Mouse (Mus musculus) T-cell, adult 2 months (primary cell): Measurements from ENCODE around the gene Exoc4.

Experiments used
- DNase-seq: peaks from one replicate; pipeline ENCODE4 v3.0.0; 2022; ENCODE audit warnings: low spot score

Exoc4 gene

DNA sequence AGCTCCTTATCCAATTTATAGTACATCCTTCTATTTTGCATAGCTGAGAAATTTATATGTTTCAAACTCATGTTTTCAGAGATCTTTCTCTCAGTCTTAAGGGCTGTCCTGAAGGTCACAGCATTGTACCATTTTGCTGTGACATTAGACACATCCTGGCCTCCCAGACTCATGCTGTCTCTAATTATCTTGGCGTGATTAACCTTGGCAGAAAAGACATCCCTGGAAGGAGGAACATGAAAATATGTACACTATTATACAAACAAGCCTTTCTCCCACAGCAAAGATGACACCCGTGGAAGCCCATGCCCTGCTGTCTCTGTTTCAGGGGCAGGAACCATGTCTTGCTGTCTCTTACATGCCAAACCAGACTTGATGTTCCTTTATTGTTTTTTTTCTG lies 59.8 kb downstream of the Exoc4 start:
- no peak for DNase-seq

DNA sequence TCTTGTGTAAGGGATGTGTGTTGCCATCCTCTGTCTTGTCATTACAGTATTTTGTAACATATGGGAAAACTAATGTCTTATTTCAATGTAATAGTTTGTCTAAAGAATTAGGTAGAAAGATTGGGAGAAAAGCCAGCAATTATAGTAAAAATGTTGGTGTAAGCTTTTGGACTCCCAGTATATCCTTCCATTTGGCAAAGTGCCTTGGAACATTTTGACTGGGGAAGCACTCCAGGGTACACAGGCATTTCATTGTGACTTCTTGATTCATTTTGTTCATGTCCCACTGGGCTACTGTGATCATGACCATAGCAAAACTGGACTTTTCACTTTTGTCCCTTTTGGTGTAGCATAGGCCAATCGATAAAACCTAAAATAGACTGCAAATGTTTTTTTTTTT lies 61.6 kb downstream of the Exoc4 start:
- no peak for DNase-seq

GRCm38 (mm10) chr6:33322849-33323248 lies 74.0 kb downstream of the Exoc4 start:
- no peak for DNase-seq

DNA sequence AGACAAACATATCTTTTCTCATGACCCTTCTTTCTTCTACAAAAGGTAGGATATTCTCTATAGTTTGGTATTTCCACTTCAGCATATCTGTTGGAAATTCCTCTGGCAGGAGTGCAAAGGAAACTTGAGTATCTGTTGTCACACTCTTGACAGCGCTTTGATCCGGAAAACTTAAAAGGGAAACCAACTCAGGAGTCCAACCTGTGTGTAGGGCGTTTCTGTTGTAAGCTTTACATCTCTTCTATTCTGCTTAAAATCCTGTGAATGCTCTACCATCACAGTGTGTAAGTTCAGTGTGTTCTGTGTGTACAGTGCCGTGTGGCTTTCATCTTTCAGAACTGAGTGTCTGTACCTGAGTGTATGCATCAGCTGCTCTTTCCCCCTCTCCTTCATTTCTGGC lies 74.5 kb downstream of the Exoc4 start:
- no peak for DNase-seq

- no peak for DNase-seq
Measured at GRCm38 (mm10) chr6:33328326-33328725, 79.4 kb downstream of the Exoc4 start.

GRCm38 (mm10) chr6:33347088-33347775 lies 98.3 kb downstream of the Exoc4 start:
- DNase-seq: no peak

DNA sequence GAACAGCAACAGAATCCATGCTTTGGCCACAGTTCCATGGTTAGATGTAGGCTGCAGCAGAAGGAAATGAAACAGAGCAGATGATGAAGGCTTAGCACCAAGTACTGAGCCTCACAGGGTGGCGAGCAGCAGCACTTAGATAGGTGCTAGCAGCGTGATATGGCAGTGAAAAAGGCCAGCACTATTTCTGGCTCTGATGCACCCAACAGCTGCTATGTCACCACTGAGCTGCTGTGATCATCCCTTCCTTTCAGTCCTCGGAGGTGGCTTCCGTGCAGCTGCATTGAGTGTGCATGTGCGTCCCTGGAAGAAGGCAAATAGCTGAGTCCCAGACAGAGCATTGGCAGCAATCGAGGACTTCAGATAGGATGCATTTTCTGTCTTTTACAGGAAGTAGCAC lies 112.7 kb downstream of the Exoc4 start:
- no peak for DNase-seq

DNA sequence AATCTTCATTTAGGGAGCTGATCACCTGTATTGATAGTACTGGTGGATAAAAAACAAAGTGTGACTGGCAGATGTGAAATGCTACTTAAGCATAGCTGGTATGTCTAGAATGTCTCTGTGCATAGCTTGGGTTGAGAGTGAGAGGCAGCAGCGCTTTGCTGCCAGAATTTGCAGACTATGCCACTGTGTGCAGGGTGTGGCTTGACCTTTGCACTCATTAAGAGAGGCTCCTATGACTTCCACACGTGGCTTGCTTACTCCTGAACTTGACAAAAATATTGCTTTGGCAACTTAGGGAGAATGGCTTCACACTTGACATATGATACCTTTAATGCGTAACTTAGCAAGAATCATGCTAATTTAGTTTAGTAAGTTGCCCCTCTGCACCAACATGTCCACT lies 131.6 kb downstream of the Exoc4 start:
- no peak for DNase-seq

DNA sequence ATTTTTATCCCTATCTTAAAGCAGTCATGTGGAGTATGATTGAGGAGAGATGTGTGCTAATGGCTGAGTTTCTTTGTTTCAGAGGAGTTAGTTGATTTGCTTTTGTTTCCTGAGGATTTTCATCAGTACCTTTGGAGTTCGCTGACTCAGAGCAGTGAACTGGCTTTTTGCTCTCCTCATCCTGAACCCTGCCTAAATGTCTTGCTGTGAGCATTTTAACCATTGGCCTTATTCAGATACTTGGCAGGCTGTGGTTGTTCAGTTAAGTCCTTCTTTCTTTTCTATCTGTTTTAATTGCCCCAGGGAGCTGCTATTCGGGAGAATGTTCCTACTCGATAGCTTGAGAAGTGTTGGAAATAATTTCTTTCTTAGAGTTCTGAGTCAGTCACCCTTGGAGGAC lies 133.3 kb downstream of the Exoc4 start:
- no peak for DNase-seq

DNA sequence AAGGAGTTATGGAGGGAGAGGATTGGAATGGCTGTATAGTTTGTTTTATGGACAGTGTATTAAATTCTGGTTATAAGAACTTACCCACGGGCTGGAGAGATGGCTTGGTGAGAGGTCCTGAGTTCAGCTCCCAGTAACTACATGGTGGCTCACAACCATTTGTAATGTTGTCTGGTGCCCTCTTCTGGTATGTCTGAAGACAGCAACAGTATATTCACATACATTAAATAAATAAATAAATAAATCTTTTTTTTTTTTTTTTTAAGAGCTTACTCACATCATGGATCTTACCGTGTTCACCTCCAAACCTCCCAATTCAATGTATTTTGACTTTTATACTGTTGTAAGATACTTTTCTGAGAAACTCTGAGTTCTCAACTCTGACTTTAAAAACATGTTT lies 143.1 kb downstream of the Exoc4 start:
- DNase-seq: no peak

GRCm38 (mm10) chr6:33399491-33399890 lies 150.6 kb downstream of the Exoc4 start:
- no peak for DNase-seq

DNA sequence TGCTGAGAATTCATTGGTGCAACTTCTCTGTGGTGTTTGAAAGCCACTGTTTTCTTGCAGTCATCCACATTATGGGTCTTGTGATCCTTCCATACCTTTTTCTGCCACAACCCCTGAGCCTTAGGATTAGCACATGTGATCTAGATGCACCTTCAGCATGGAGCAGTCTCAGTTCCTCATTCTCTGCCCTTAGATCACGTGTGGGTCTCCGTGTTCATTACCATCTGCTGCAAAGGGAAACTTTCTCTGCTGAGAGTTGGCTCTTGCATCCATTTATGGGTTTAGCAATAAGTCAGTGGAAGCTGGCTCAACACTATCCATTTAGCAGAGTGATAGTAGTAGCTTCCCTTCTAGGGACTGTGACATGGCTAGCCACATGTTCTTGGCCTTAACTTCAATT lies 152.3 kb downstream of the Exoc4 start:
- DNase-seq: no peak

DNA sequence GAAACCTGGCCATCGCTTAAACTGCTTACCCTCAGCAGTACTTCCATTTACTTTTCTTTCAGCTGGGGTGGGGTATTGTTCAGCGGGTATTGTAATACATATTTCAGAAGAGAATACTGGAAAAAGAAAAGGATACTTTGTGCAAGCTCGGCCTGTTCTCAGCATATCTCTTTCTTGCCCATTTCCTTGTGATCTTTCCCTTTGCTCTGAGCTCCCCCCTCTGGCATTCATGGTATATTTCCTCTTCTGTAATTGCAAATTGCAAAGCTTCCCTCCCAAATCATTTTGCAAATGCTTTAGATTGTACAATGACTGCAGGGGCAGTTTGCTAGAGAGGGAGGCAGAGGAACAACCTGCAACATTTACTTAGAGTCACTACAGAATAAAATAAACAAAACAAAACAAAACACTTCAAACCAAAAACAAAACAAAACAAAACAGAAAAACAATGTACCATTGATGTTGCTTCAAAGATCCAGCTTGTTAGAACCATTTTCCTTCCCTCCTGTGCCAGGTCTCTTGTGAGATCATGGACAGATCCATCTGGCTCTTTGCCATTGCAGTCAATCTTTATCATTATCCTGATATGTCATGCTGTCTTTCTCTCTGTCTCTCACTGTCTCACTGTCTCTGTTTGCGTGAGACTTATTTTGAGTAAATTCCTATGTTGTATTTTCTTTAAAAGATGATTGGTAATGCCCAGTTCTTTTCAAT lies 156.8 kb downstream of the Exoc4 start:
- DNase-seq: no peak

- DNase-seq: no peak
Measured at GRCm38 (mm10) chr6:33409586-33409985, 160.7 kb downstream of the Exoc4 start.

- DNase-seq: no peak
Measured at GRCm38 (mm10) chr6:33425007-33425406, 176.1 kb downstream of the Exoc4 start.

- DNase-seq: no peak
Measured at GRCm38 (mm10) chr6:33431207-33431787, 182.4 kb downstream of the Exoc4 start.

- DNase-seq: no peak
Measured at GRCm38 (mm10) chr6:33440508-33440907, 191.6 kb downstream of the Exoc4 start.

DNA sequence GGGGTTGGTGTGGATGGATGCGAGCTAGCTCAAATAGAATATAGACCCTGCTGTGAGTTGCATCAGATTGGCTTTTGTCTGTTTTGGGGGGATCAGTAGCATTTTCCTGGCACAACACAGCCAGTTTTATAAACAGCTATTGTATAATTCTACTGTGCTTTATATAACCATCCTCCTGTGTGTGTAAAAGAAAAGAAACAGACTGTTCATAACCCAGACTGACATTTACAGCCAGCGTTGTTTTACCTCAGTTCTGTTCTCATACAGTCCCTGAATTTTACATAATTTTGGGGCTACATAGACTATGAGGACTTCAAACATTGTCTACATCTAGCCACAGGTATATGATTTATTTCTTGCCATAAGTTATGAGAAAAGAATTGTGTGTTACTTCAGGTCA lies 204.9 kb downstream of the Exoc4 start:
- DNase-seq: no peak

DNA sequence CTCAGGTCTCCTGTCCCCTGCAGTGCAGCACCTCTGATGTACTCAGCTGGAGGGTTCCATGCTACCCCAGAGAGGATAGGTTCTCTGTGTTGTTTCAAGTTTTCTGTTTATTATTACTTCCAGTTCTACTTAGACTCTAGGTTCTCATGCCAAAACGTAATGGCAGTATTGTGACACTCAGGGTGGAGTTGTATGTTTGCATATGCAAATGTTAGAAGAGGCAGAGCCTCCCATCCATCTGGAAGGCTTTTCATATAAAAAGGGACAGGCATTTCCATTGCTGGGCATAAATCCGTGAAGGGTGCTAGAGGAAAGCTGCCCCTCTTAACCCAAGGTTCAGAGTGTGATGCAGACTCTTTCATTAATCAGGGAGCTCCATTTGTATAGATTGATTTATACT lies 205.5 kb downstream of the Exoc4 start:
- DNase-seq: no peak

GRCm38 (mm10) chr6:33455238-33455637 lies 206.4 kb downstream of the Exoc4 start:
- no peak for DNase-seq

- DNase-seq: no peak
Measured at GRCm38 (mm10) chr6:33464862-33465261, 216.0 kb downstream of the Exoc4 start.

DNA sequence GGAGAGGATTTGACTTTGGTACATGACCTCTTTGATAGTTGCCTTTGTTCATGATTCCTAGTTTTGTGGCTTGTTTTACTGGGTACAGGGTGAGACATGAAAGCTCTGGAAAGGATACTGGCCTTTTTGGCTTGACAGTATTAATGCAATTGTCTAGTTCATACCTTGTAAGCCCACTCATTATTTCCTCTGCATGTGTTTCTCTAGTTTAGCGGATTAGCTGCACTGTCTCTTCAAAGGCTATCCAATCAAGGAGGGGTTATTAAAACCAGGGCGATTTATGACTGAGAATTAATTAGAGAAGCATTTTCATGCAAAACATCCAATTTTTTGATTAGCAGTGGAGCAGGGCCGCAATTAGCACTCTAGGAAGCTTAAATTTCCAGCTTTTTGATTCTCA lies 216.5 kb downstream of the Exoc4 start:
- DNase-seq: no peak

- DNase-seq: no peak
Measured at GRCm38 (mm10) chr6:33466168-33466839, 217.4 kb downstream of the Exoc4 start.
